Mouse (Mus musculus): Measurements from ENCODE around the gene Lgi4.

DNA sequence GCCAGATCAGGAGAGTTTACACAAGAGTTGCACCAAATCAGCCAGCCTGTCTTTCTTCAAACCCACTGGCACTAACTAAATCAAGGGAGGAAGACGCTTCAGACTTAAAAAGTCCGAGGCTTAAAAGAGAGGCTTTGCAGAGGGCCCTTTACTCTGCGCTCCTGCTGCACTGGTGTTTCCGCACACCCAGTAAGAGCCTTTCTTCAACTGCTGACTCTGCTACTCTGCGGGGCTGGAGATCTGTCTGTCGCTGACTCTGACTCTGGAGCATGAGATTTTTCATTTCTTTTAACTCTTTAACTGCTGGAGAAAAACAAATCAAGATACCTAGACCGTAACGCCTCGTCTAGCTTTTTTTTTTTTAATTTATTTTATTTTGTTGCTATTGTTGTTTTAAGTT is 25.0 kb downstream of the Lgi4 start:
- TF ChIP-seq POLR2A (IDR thresholded peaks at IDR 0.05; ENCODE audit: low read depth, low read length) = no peak
- no peak for TF ChIP-seq CTCF (IDR thresholded peaks at IDR 0.05; ENCODE audit: extremely low read depth, insufficient read length, insufficient replicate concordance, low read depth, low read length)

Data from small intestine, adult 2 months (tissue).